Mouse (Mus musculus) cerebellum, adult (tissue): Measurements from ENCODE around the gene Ncoa1.
"Not testable (repeated sequence)": the region's sequence is repeated elsewhere in the genome, so short reads cannot be mapped to it uniquely, and the experiment has no call there.

ENCODE experiments used
- ATAC-seq: cut with Nextera tagmentation; 2 replicates; pipeline ENCODE4 v1.9.2; 2017; ENCODE audit warnings: mild to moderate bottlenecking, moderate library complexity, mixed read lengths; ENCODE audit not compliant: insufficient number of reproducible peaks, low FRiP score, low TSS enrichment

Ncoa1 gene

GRCm38 (mm10) chr12:4417626-4418263 is 59.2 kb downstream of the Ncoa1 start:
- no peak for ATAC-seq

GRCm38 (mm10) chr12:4407085-4407484 is 69.9 kb downstream of the Ncoa1 start:
- ATAC-seq: no peak

- ATAC-seq: no peak
Measured at GRCm38 (mm10) chr12:4406155-4406554, 70.8 kb downstream of the Ncoa1 start.

GRCm38 (mm10) chr12:4403206-4403605 is 73.8 kb downstream of the Ncoa1 start:
- no peak for ATAC-seq

GRCm38 (mm10) chr12:4396221-4396620 is 80.8 kb downstream of the Ncoa1 start:
- ATAC-seq: no peak

GRCm38 (mm10) chr12:4392590-4392989 is 84.4 kb downstream of the Ncoa1 start:
- no peak for ATAC-seq

GRCm38 (mm10) chr12:4392074-4392473 is 84.9 kb downstream of the Ncoa1 start:
- ATAC-seq: no peak

GRCm38 (mm10) chr12:4391256-4391655 is 85.7 kb downstream of the Ncoa1 start:
- no peak for ATAC-seq

- ATAC-seq: no peak
Measured at GRCm38 (mm10) chr12:4390721-4391120, 86.3 kb downstream of the Ncoa1 start.

GRCm38 (mm10) chr12:4386077-4386719 is 90.8 kb downstream of the Ncoa1 start:
- ATAC-seq: no peak

- ATAC-seq: no peak
Measured at GRCm38 (mm10) chr12:4383061-4383460, 93.9 kb downstream of the Ncoa1 start.

GRCm38 (mm10) chr12:4379298-4379957 is 97.6 kb downstream of the Ncoa1 start:
- no peak for ATAC-seq

- ATAC-seq: peak; percentile 68; the same call in 1 of the 2 replicates
Measured at GRCm38 (mm10) chr12:4376475-4376874, 100.5 kb downstream of the Ncoa1 start.

- ATAC-seq: no peak
Measured at GRCm38 (mm10) chr12:4374816-4375493, 102.0 kb downstream of the Ncoa1 start.

- ATAC-seq: no peak
Measured at GRCm38 (mm10) chr12:4371406-4371805, 105.6 kb downstream of the Ncoa1 start.

- no peak for ATAC-seq
Measured at GRCm38 (mm10) chr12:4365951-4366350, 111.0 kb downstream of the Ncoa1 start.

- ATAC-seq: no peak
Measured at GRCm38 (mm10) chr12:4359475-4359874, 117.5 kb downstream of the Ncoa1 start.

- not testable (repeated sequence) for ATAC-seq
Measured at GRCm38 (mm10) chr12:4358653-4359052, 118.3 kb downstream of the Ncoa1 start.

- ATAC-seq: no peak
Measured at GRCm38 (mm10) chr12:4358100-4358499, 118.9 kb downstream of the Ncoa1 start.

- no peak for ATAC-seq
Measured at GRCm38 (mm10) chr12:4356834-4357445, 120.0 kb downstream of the Ncoa1 start.
